Mouse (Mus musculus) CH12.LX (cell line): ENCODE data around the gene Fam71e2. TPM values are rescaled to one million over a fixed set of nuclear protein-coding genes. Genes with fewer than 3 reads are reported as not detected.

Experiments used
- DNase-seq: peaks from one replicate; pipeline ENCODE4 v3.0.0-alpha.2; 2013; ENCODE audit errors: extremely low read depth
- H3K27ac ChIP-seq: 2 replicates; pipeline ENCODE4 v1.5.1; 2012; ENCODE audit warnings: low read depth, mild to moderate bottlenecking, control low read depth, moderate library complexity; ENCODE audit not compliant: insufficient read depth
- H3K27me3 ChIP-seq: replicated peaks from 2 replicates; pipeline ENCODE3; 2012; ENCODE audit warnings: inconsistent platforms
- H3K36me3 ChIP-seq, 2 experiments: replicated peaks in 1 of 2; 2 replicates each; pipeline versions ENCODE3 to v1.6.1; 2012; ENCODE audit warnings: inconsistent platforms in 1 of 2, low read length in 1 of 2, mild to moderate bottlenecking in 1 of 2, mixed read lengths in 1 of 2, moderate library complexity in 1 of 2; ENCODE audit not compliant: control insufficient read depth in 1 of 2, insufficient read depth in 1 of 2
- H3K4me1 ChIP-seq, 2 experiments: 2 replicates each; pipeline ENCODE4 v1.6.1; 2012; ENCODE audit warnings: inconsistent platforms in 1 of 2, moderate library complexity in 1 of 2; ENCODE audit not compliant: insufficient read depth in 2 of 2, control insufficient read depth in 1 of 2
- H3K4me2 ChIP-seq: 2 replicates; pipeline ENCODE4 v1.6.1; 2012; ENCODE audit warnings: low read depth, mild to moderate bottlenecking, control low read depth; ENCODE audit not compliant: poor library complexity, insufficient read depth, severe bottlenecking
- H3K4me3 ChIP-seq, 3 experiments: fragments of 150-350 bp in 1 of 3; sonication (generic) in 1 of 3; replicated peaks in 1 of 3; 2 replicates each; pipeline versions ENCODE3 to v1.5.1; 2011 to 2012; ENCODE audit warnings: low read depth in 2 of 3, low read length in 2 of 3, mild to moderate bottlenecking in 2 of 3, moderate library complexity in 2 of 3, control low read depth in 1 of 3, improper control_type of control experiment in 1 of 3, inconsistent platforms in 1 of 3, mixed read lengths in 1 of 3; ENCODE audit not compliant: poor library complexity in 1 of 3
- H3K79me2 ChIP-seq: replicated peaks from 2 replicates; pipeline ENCODE4 v1.6.1; 2012; ENCODE audit warnings: mild to moderate bottlenecking, moderate library complexity; ENCODE audit not compliant: control insufficient read depth, poor library complexity, insufficient read depth, severe bottlenecking; ENCODE audit errors: extremely low read depth
- H3K9ac ChIP-seq: 2 replicates; pipeline ENCODE4 v1.6.1; 2012; ENCODE audit warnings: low read depth, mild to moderate bottlenecking, control low read depth, moderate library complexity; ENCODE audit not compliant: insufficient read depth
- H3K9me3 ChIP-seq: replicated peaks from 2 replicates; pipeline ENCODE3; 2012; ENCODE audit warnings: low read length, inconsistent platforms, mixed read lengths
- CHD1 ChIP-seq: IDR thresholded peaks from 2 replicates; pipeline ENCODE4 v1.6.1; 2012; ENCODE audit warnings: low read depth, low read length, improper control_type of control experiment, inconsistent platforms
- CHD2 ChIP-seq: IDR thresholded peaks from 2 replicates; pipeline ENCODE4 v1.6.1; 2011; ENCODE audit warnings: low read length, improper control_type of control experiment
- CTCF ChIP-seq, 2 experiments: IDR thresholded peaks in 1 of 2; conservative IDR thresholded peaks in 1 of 2; 2 replicates each; pipeline ENCODE4 v1.5.1; 2011 to 2012; ENCODE audit warnings: low read depth in 2 of 2, low read length in 2 of 2, improper control_type of control experiment in 1 of 2, inconsistent platforms in 1 of 2, mild to moderate bottlenecking in 1 of 2, moderate library complexity in 1 of 2
- E2F4 ChIP-seq: IDR thresholded peaks from 2 replicates; pipeline ENCODE4 v1.6.1; 2011; ENCODE audit warnings: low read depth, low read length, improper control_type of control experiment; ENCODE audit not compliant: insufficient replicate concordance
- ELF1 ChIP-seq: IDR thresholded peaks from 2 replicates; pipeline ENCODE4 v1.6.1; 2014; ENCODE audit warnings: low read depth, mild to moderate bottlenecking, inconsistent platforms, low read length, improper control_type of control experiment
- EP300 ChIP-seq: IDR thresholded peaks from 2 replicates; pipeline ENCODE4 v1.6.1; 2011; ENCODE audit warnings: low read length, improper control_type of control experiment
- ETS1 ChIP-seq: conservative IDR thresholded peaks from 2 replicates; pipeline ENCODE4 v1.6.1; 2012; ENCODE audit warnings: low read depth, mild to moderate bottlenecking, inconsistent platforms, low read length, improper control_type of control experiment, moderate library complexity
- GABPA ChIP-seq: IDR thresholded peaks from 2 replicates; pipeline ENCODE4 v1.6.1; 2012; ENCODE audit warnings: low read depth, low read length, improper control_type of control experiment, inconsistent platforms; ENCODE audit not compliant: insufficient replicate concordance
- HCFC1 ChIP-seq: IDR thresholded peaks from 2 replicates; pipeline ENCODE4 v1.6.1; 2012; ENCODE audit warnings: low read depth, mild to moderate bottlenecking, inconsistent platforms, low read length, improper control_type of control experiment
- IRF4 ChIP-seq: IDR thresholded peaks from 2 replicates; pipeline ENCODE4 v1.6.1; 2014; ENCODE audit warnings: low read depth, mild to moderate bottlenecking, inconsistent platforms, low read length, improper control_type of control experiment
- JUND ChIP-seq: conservative IDR thresholded peaks from 2 replicates; pipeline ENCODE4 v1.6.1; 2011; ENCODE audit warnings: low read depth, low read length, improper control_type of control experiment
- KAT2A ChIP-seq: IDR thresholded peaks from 2 replicates; pipeline ENCODE4 v1.6.1; 2012; ENCODE audit warnings: low read length, improper control_type of control experiment, inconsistent platforms; ENCODE audit not compliant: insufficient replicate concordance
- MAX ChIP-seq: IDR thresholded peaks from 2 replicates; pipeline ENCODE4 v1.6.1; 2011; ENCODE audit warnings: low read length, improper control_type of control experiment
- MAZ ChIP-seq: IDR thresholded peaks from 2 replicates; pipeline ENCODE4 v1.6.1; 2012; ENCODE audit warnings: low read depth, mild to moderate bottlenecking, inconsistent platforms, low read length, improper control_type of control experiment, moderate library complexity
- MEF2A ChIP-seq: IDR thresholded peaks from 2 replicates; pipeline ENCODE4 v1.6.1; 2014; ENCODE audit warnings: low read depth, mild to moderate bottlenecking, inconsistent platforms, low read length, improper control_type of control experiment, borderline replicate concordance
- MXI1 ChIP-seq: IDR thresholded peaks from 2 replicates; pipeline ENCODE4 v1.6.1; 2011; ENCODE audit warnings: mild to moderate bottlenecking, low read depth, low read length, improper control_type of control experiment
- MYC ChIP-seq: IDR thresholded peaks from 2 replicates; pipeline ENCODE4 v1.6.1; 2011; ENCODE audit warnings: low read depth, mild to moderate bottlenecking, improper control_type of control experiment, low read length
- NELFE ChIP-seq: IDR thresholded peaks from 2 replicates; pipeline ENCODE4 v1.6.1; 2011; ENCODE audit warnings: low read depth, low read length, improper control_type of control experiment
- PAX5 ChIP-seq: IDR thresholded peaks from 2 replicates; pipeline ENCODE4 v1.6.1; 2012; ENCODE audit warnings: low read length, inconsistent platforms, mixed read lengths
- POLR2AphosphoS2 ChIP-seq: IDR thresholded peaks from 2 replicates; pipeline ENCODE4 v1.6.1; 2011; ENCODE audit warnings: low read depth, low read length, improper control_type of control experiment
- RAD21 ChIP-seq: IDR thresholded peaks from 2 replicates; pipeline ENCODE4 v1.6.1; 2011; ENCODE audit warnings: low read depth, mild to moderate bottlenecking, low read length, improper control_type of control experiment, moderate library complexity
- RCOR1 ChIP-seq: conservative IDR thresholded peaks from 2 replicates; pipeline ENCODE4 v1.6.1; 2012; ENCODE audit warnings: low read depth, mild to moderate bottlenecking, inconsistent platforms, low read length, improper control_type of control experiment
- SIN3A ChIP-seq: IDR thresholded peaks from 2 replicates; pipeline ENCODE4 v1.6.1; 2012; ENCODE audit warnings: low read length, improper control_type of control experiment, inconsistent platforms
- SMC3 ChIP-seq: IDR thresholded peaks from 2 replicates; pipeline ENCODE4 v1.6.1; 2011; ENCODE audit warnings: low read depth, low read length, improper control_type of control experiment
- TCF12 ChIP-seq: IDR thresholded peaks from 2 replicates; pipeline ENCODE4 v1.6.1; 2014; ENCODE audit warnings: low read depth, mild to moderate bottlenecking, inconsistent platforms, low read length, improper control_type of control experiment
- USF1 ChIP-seq: IDR thresholded peaks from 2 replicates; pipeline ENCODE4 v1.6.1; 2014; ENCODE audit warnings: low read depth, mild to moderate bottlenecking, inconsistent platforms, low read length, improper control_type of control experiment
- USF2 ChIP-seq: conservative IDR thresholded peaks from 2 replicates; pipeline ENCODE4 v1.6.1; 2011; ENCODE audit warnings: low read depth, low read length, improper control_type of control experiment
- ZC3H11A ChIP-seq: IDR thresholded peaks from 2 replicates; pipeline ENCODE4 v1.6.1; 2012; ENCODE audit warnings: low read depth, mild to moderate bottlenecking, inconsistent platforms, low read length, improper control_type of control experiment
- ZMIZ1 ChIP-seq: IDR thresholded peaks from 2 replicates; pipeline ENCODE4 v1.6.1; 2012; ENCODE audit warnings: low read depth, mild to moderate bottlenecking, inconsistent platforms, low read length, improper control_type of control experiment
- dilution Hi-C: fragments of 300-500 bp; cut with MboI; formaldehyde crosslinking; loops from 2 replicates; pipeline ENCODE4 v1.14.3; 2020; ENCODE audit warnings: low sequenced_read_pairs; ENCODE audit not compliant: extremely low pct_unique_long_range_greater_than_20kb, extremely low pct_ligation_motif_present
- in situ Hi-C: fragments of 300-500 bp; cut with MboI; formaldehyde crosslinking; loops from 3 replicates; pipeline ENCODE4 v1.14.3; 2019; ENCODE audit warnings: low sequenced_read_pairs, low pct_ligation_motif_present, low pct_unique_long_range_greater_than_20kb, mixed read lengths
- polyA plus RNA-seq: library from polyadenylated mRNA; unstranded; fragments of >175 nt; gene quantifications from 2 replicates; pipeline ENCODE4 v1.2.1, GENCODE M21; 2012; ENCODE audit warnings: low read depth; ENCODE audit not compliant: insufficient read length
- total RNA-seq, 2 experiments: library from RNA; depleted of rRNA; stranded (reverse); fragments of 300-350 nt in 1 of 2; fragments of >200 nt in 1 of 2; gene quantifications; 2 replicates each; pipeline ENCODE4 v1.2.3; 2012 to 2014

Gene Fam71e2
- total and polyA plus RNA-seq, 3 experiments, result not detected

DNA sequence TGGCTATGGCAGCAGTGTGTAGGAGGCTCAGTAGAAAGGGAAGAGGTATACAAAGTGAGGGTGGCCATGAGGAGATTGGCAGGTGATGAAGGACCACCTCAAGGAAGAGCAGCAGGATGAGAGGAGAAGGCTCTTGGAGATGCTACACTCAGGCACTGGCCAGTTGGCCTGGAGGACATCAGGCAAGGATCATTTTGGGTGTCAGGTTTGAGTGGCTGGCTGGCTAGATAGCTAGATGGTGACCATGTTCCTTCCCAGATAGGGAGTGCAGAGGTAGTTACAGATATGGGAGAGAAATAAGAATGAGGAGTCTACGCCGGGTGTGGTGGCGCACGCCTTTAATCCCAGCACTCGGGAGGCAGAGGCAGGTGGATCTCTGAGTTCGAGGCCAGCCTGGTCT is 26.2 kb downstream of the Fam71e2 start:
- H3K4me3 ChIP-seq, result no peak overlapping the region
- H3K4me1 ChIP-seq, result peaks cover 5 to 18% of the 10 kb centered on the region in 2 experiments; a peak in 3 of 4 replicates
- no peak overlapping the region for H3K9ac ChIP-seq
- no peaks in the 10 kb centered on the region for H3K9me3 ChIP-seq
- H3K27me3 ChIP-seq, result no peaks in the 10 kb centered on the region
- TF ChIP-seq GABPA (no peak), ZMIZ1 (no peak), RCOR1 (no peak), JUND (no peak), CHD2 (no peak), HCFC1 (no peak), NELFE (no peak), E2F4 (no peak), MXI1 (no peak), USF2 (no peak), SMC3 (no peak), EP300 (no peak), PAX5 (no peak), CTCF (conservative IDR thresholded peaks at IDR 0.05 in 1 of 2, IDR thresholded peaks at IDR 0.05 in 1 of 2; ENCODE audit: low read depth in 2 of 2, low read length in 2 of 2) (no peak), ETS1 (no peak), ELF1 (no peak), MEF2A (no peak), IRF4 (no peak), KAT2A (no peak), SIN3A (no peak)
- no peaks in the 10 kb centered on the region for H3K79me2 ChIP-seq
- no peak overlapping the region for H3K4me2 ChIP-seq
- DNase-seq, result no peak
- in situ Hi-C loops (loop anchor here (5.0 kb wide), 1 partner anchor 37 kb away; the partner anchor contains the start of genes Il11 and Tmem190), dilution Hi-C loops (no loop called here)
- H3K27ac ChIP-seq, result no peak overlapping the region
- H3K36me3 ChIP-seq, result peaks cover 34 to 78% of the 10 kb centered on the region in 2 experiments

DNA sequence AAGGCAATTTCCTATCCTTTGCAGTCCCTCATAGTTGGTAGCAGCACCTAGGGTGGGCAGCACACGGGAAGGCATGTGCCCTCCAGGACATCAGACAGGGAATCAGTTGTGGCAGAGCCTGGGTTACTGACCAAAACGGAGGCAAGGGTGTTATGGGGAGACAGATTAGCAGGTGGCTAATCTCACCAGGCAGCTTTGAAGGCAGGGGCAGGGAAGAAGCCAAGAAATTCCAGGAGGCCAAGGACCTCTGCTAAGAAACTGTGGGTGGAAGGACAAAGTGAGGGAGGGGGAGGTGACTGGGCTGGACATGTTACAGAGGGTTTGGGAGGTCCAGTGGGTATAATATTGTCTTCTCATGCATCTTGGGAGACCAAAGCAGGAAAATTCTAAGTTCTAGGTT is 27.7 kb downstream of the Fam71e2 start:
- no peak overlapping the region for H3K4me3 ChIP-seq
- no peak for DNase-seq

More for the DNA sequence above, 27.7 kb downstream of the Fam71e2 start:
- dilution Hi-C loops, result no loop called here
- H3K36me3 ChIP-seq, result peaks cover 34 to 66% of the 10 kb centered on the region in 2 experiments
- no peaks in the 10 kb centered on the region for H3K9me3 ChIP-seq
- no peak overlapping the region for H3K4me2 ChIP-seq
- no peak overlapping the region for H3K27ac ChIP-seq
- H3K4me1 ChIP-seq, result peaks cover 5 to 22% of the 10 kb centered on the region in 2 experiments; a peak in 3 of 4 replicates
- in situ Hi-C loops, result no loop called here
- TF ChIP-seq ZC3H11A, result no peak
- no peak for TF ChIP-seq E2F4
- TF ChIP-seq POLR2AphosphoS2, result no peak
- TF ChIP-seq JUND, result no peak
- no peak for TF ChIP-seq MAX
- TF ChIP-seq NELFE, result no peak
- TF ChIP-seq CHD1, result no peak
- no peak for TF ChIP-seq TCF12
- no peak for TF ChIP-seq USF1
- TF ChIP-seq IRF4, result no peak
- no peak for TF ChIP-seq ETS1
- TF ChIP-seq RAD21, result no peak
- TF ChIP-seq KAT2A, result no peak
- TF ChIP-seq GABPA, result no peak
- no peak for TF ChIP-seq HCFC1
- no peak for TF ChIP-seq MYC
- no peak for TF ChIP-seq RCOR1
- no peak for TF ChIP-seq ELF1
- no peak for TF ChIP-seq MAZ
- no peaks in the 10 kb centered on the region for H3K79me2 ChIP-seq
- no peaks in the 10 kb centered on the region for H3K27me3 ChIP-seq
- H3K9ac ChIP-seq, result no peak overlapping the region
